Mouse (Mus musculus) ES-E14 (cell line): ENCODE measurements around the gene Ganab.

Experiments used
- MAFK ChIP-seq: IDR thresholded peaks from 2 replicates; pipeline ENCODE4 v1.6.1; 2014; ENCODE audit warnings: mild to moderate bottlenecking, low read depth, low read length, inconsistent platforms; ENCODE audit not compliant: insufficient read depth
- ZNF384 ChIP-seq: IDR thresholded peaks from 2 replicates; pipeline ENCODE4 v1.6.1; 2012; ENCODE audit warnings: low read depth, low read length, inconsistent platforms

GRCm38 (mm10) chr19:8950190-8950589 is 52.3 kb downstream of the Ganab start:
- TF ChIP-seq MAFK (no peak), ZNF384 (no peak)
